Mouse (Mus musculus): ENCODE measurements around the gene Aadac. TPM values are rescaled to one million over a fixed set of nuclear protein-coding genes. Genes with fewer than 3 reads are reported as not detected.

The Aadac gene
- polyA plus RNA-seq, 1 experiment from 2014 or later: not detected

GRCm38 (mm10) chr3:60057070-60057808 is 31.7 kb downstream of the Aadac start:
- no peaks in the 10 kb centered on the region for H3K9me3 ChIP-seq (ENCODE audit: control insufficient read depth, low read length)
- H3K27me3 ChIP-seq (ENCODE audit: control insufficient read depth, insufficient read depth, low read length): no peaks in the 10 kb centered on the region
- H3K4me2 ChIP-seq (ENCODE audit: low read depth): no peak overlapping the region
- H3K36me3 ChIP-seq (ENCODE audit: control insufficient read depth, insufficient read depth, low read length): no peaks in the 10 kb centered on the region
- no peak overlapping the region for H3K4me3 ChIP-seq (ENCODE audit: low read depth, low read length)
- no peaks in the 10 kb centered on the region for H3K4me1 ChIP-seq (ENCODE audit: control insufficient read depth, insufficient read depth, low read length)
- no peak for DNase-seq (ENCODE audit: low spot score)
- WGBS: 85% methylated on average over 2 of the region's 2 CpGs
- ATAC-seq (ENCODE audit: insufficient read depth, low FRiP score, low TSS enrichment): no peak
- no peak overlapping the region for H3K9ac ChIP-seq (ENCODE audit: low read length)
- H3K27ac ChIP-seq (ENCODE audit: low read depth, low read length): no peak overlapping the region

GRCm38 (mm10) chr3:60057809-60058082 is 32.2 kb downstream of the Aadac start:
- Histone ChIP-seq H3K36me3 (ENCODE audit: control insufficient read depth, insufficient read depth, low read length) (no peaks in the 10 kb centered on the region), H3K9ac (ENCODE audit: low read length) (no peak overlapping the region), H3K4me2 (ENCODE audit: low read depth) (no peak overlapping the region), H3K4me1 (ENCODE audit: control insufficient read depth, insufficient read depth, low read length) (no peaks in the 10 kb centered on the region), H3K27ac (ENCODE audit: low read depth, low read length) (no peak overlapping the region), H3K27me3 (ENCODE audit: control insufficient read depth, insufficient read depth, low read length) (no peaks in the 10 kb centered on the region), H3K4me3 (ENCODE audit: low read depth, low read length) (no peak overlapping the region), H3K9me3 (ENCODE audit: control insufficient read depth, low read length) (no peaks in the 10 kb centered on the region)
- DNase-seq (ENCODE audit: low spot score): no peak
- 73% methylated on average over 1 of the region's 1 CpGs for WGBS
- ATAC-seq (ENCODE audit: insufficient read depth, low FRiP score, low TSS enrichment): no peak

- Histone ChIP-seq H3K4me3 (ENCODE audit: low read depth, low read length) (no peak overlapping the region), H3K9me3 (ENCODE audit: control insufficient read depth, low read length) (no peaks in the 10 kb centered on the region), H3K36me3 (ENCODE audit: control insufficient read depth, insufficient read depth, low read length) (no peaks in the 10 kb centered on the region), H3K27me3 (ENCODE audit: control insufficient read depth, insufficient read depth, low read length) (no peaks in the 10 kb centered on the region), H3K4me2 (ENCODE audit: low read depth) (no peak overlapping the region), H3K27ac (ENCODE audit: low read depth, low read length) (no peak overlapping the region), H3K9ac (ENCODE audit: low read length) (no peak overlapping the region), H3K4me1 (ENCODE audit: control insufficient read depth, insufficient read depth, low read length) (no peaks in the 10 kb centered on the region)
- DNase-seq (ENCODE audit: low spot score): no peak
- ATAC-seq (ENCODE audit: insufficient read depth, low FRiP score, low TSS enrichment): no peak
- 90% methylated on average over 1 of the region's 1 CpGs for WGBS
Observed at GRCm38 (mm10) chr3:60078883-60079415, 53.4 kb downstream of the Aadac start.

- Histone ChIP-seq H3K27ac (ENCODE audit: low read depth, low read length) (no peak overlapping the region), H3K9ac (ENCODE audit: low read length) (no peak overlapping the region), H3K4me2 (ENCODE audit: low read depth) (no peak overlapping the region), H3K4me3 (ENCODE audit: low read depth, low read length) (no peak overlapping the region), H3K9me3 (ENCODE audit: control insufficient read depth, low read length) (no peaks in the 10 kb centered on the region), H3K36me3 (ENCODE audit: control insufficient read depth, insufficient read depth, low read length) (no peaks in the 10 kb centered on the region), H3K4me1 (ENCODE audit: control insufficient read depth, insufficient read depth, low read length) (no peaks in the 10 kb centered on the region), H3K27me3 (ENCODE audit: control insufficient read depth, insufficient read depth, low read length) (no peaks in the 10 kb centered on the region)
- ATAC-seq (ENCODE audit: insufficient read depth, low FRiP score, low TSS enrichment) (no peak), DNase-seq (ENCODE audit: low spot score) (no peak)
- WGBS: 74% methylated on average over 4 of the region's 4 CpGs
Observed at GRCm38 (mm10) chr3:60080572-60080971, 55.1 kb downstream of the Aadac start.

- Histone ChIP-seq H3K4me2 (ENCODE audit: low read depth) (no peak within 1 kb of the TSS), H3K4me3 (ENCODE audit: low read depth, low read length) (no peak within 1 kb of the TSS), H3K4me1 (ENCODE audit: control insufficient read depth, insufficient read depth, low read length) (no peaks in the 10 kb centered on the region), H3K27me3 (ENCODE audit: control insufficient read depth, insufficient read depth, low read length) (no peaks in the 10 kb centered on the region), H3K9ac (ENCODE audit: low read length) (no peak within 1 kb of the TSS), H3K9me3 (ENCODE audit: control insufficient read depth, low read length) (no peaks in the 10 kb centered on the region), H3K27ac (ENCODE audit: low read depth, low read length) (no peak within 1 kb of the TSS), H3K36me3 (ENCODE audit: control insufficient read depth, insufficient read depth, low read length) (no peaks in the 10 kb centered on the region)
- DNase-seq (ENCODE audit: low spot score) (peak; percentile 13), ATAC-seq (ENCODE audit: insufficient read depth, low FRiP score, low TSS enrichment) (peak; percentile 38; the same call in 1 of the 2 replicates)
- 74% methylated on average over 4 of the region's 4 CpGs for WGBS
Observed at GRCm38 (mm10) chr3:60081648-60082047, 56.1 kb downstream of the Aadac start, which contains the start of gene Sucnr1. Gene Sucnr1 (plus strand): TSS chr3:60081869.

- Histone ChIP-seq H3K9me3 (ENCODE audit: control insufficient read depth, low read length) (no peaks in the 10 kb centered on the region), H3K27me3 (ENCODE audit: control insufficient read depth, insufficient read depth, low read length) (no peaks in the 10 kb centered on the region), H3K4me1 (ENCODE audit: control insufficient read depth, insufficient read depth, low read length) (no peaks in the 10 kb centered on the region), H3K4me3 (ENCODE audit: low read depth, low read length) (no peak overlapping the region), H3K4me2 (ENCODE audit: low read depth) (no peak overlapping the region), H3K9ac (ENCODE audit: low read length) (no peak overlapping the region), H3K36me3 (ENCODE audit: control insufficient read depth, insufficient read depth, low read length) (no peaks in the 10 kb centered on the region), H3K27ac (ENCODE audit: low read depth, low read length) (no peak overlapping the region)
- ATAC-seq (ENCODE audit: insufficient read depth, low FRiP score, low TSS enrichment) (no peak), DNase-seq (ENCODE audit: low spot score) (no peak)
- 94% methylated on average over 3 of the region's 3 CpGs for WGBS
Observed at GRCm38 (mm10) chr3:60082746-60083145, 57.2 kb downstream of the Aadac start.

- Histone ChIP-seq H3K4me1 (ENCODE audit: control insufficient read depth, insufficient read depth, low read length) (no peaks in the 10 kb centered on the region), H3K4me3 (ENCODE audit: low read depth, low read length) (no peak overlapping the region), H3K36me3 (ENCODE audit: control insufficient read depth, insufficient read depth, low read length) (no peaks in the 10 kb centered on the region), H3K9me3 (ENCODE audit: control insufficient read depth, low read length) (no peaks in the 10 kb centered on the region), H3K27ac (ENCODE audit: low read depth, low read length) (no peak overlapping the region), H3K27me3 (ENCODE audit: control insufficient read depth, insufficient read depth, low read length) (no peaks in the 10 kb centered on the region), H3K4me2 (ENCODE audit: low read depth) (no peak overlapping the region), H3K9ac (ENCODE audit: low read length) (no peak overlapping the region)
- 92% methylated on average over 2 of the region's 2 CpGs for WGBS
- ATAC-seq (ENCODE audit: insufficient read depth, low FRiP score, low TSS enrichment) (no peak), DNase-seq (ENCODE audit: low spot score) (no peak)
Observed at GRCm38 (mm10) chr3:60085729-60086128, 60.2 kb downstream of the Aadac start.

Other genes with a start within 250 kb of the Aadac start
- gene Gm8298, start 164.7 kb upstream of the Aadac start, polyA plus RNA-seq (2014; fragmentation: Nextera tagmentation; extraction: Ambion mirVana): not detected in 2 replicates
- not detected in 2 replicates for gene C130079G13Rik, start 100.5 kb upstream of the Aadac start, polyA plus RNA-seq (2014; fragmentation: Nextera tagmentation; extraction: Ambion mirVana)
- gene Aadacl2, start 19.0 kb upstream of the Aadac start, polyA plus RNA-seq (2014; fragmentation: Nextera tagmentation; extraction: Ambion mirVana): not detected in 2 replicates
- gene Sucnr1, start 56.2 kb downstream of the Aadac start, polyA plus RNA-seq (2014; fragmentation: Nextera tagmentation; extraction: Ambion mirVana): not detected in 2 replicates

Measured in neural tube, embryonic 11.5 days (tissue).